Mouse (Mus musculus) T-helper 2 cell (primary cell): ENCODE results near the gene Nova2.

Experiments
- in situ Hi-C: fragments of 300-600 bp; cut with MboI, MseI; formaldehyde crosslinking; loops from one replicate; pipeline ENCODE4 v1.15.1; 2025; ENCODE audit warnings: high pct_unique_total_duplicates

Gene Nova2

GRCm38 (mm10) chr7:19007026-19007977 lies 81.6 kb downstream of the Nova2 start:
- in situ Hi-C loops = loop anchor here (25.0 kb wide), 1 partner anchor 930 kb away; no protein-coding TSS in a partner anchor

DNA sequence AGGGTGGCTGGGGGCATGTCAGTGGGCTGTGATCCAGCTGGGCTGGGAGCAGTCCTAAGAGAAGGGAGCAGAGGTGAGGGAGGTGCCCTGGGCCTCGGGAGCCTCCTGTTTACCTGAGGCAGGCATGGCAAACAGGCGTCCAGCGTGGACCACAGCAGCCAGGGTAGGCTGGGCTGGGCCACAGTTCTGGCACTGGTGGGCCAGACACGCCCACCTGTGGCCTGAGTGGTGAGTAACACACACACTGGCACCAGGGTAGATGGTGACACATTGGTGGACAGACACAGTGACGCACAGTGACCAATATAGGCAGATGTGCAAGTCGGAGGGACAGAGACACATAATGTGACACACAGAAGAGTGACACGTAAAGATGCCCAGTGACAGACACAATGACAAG lies 84.9 kb downstream of the Nova2 start:
- in situ Hi-C loops = loop anchor here (25.0 kb wide), 1 partner anchor 927 kb away; no protein-coding TSS in a partner anchor

DNA sequence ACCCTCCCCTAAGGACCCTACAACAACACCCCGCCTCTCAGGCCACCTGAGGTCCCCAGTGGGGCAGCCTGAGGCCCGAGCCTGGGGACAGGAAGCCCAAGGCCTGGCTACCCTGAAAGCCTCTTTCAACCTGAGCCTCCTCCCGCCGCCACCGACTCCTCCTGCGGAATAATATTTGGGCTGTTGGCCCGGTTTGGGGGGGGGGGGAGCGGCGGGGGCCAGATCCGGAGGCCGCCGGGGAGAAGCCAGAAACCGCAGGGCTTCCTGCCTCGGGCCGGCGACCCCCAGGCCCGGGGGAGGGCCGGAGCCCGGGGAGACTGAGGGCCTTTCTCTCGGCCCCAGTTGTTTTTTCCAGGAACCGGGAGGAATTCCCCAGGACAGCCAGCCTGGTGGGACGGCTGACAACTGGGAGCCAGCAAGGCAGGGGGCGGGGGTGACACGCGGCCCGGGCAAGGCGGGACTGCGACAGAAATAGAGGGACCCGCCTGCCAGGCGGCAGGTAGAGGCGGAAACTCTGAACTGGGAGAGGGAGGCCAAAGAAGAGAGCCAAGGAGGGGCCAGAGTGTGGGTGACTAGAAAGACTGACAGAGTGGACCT lies 86.4 kb downstream of the Nova2 start:
- in situ Hi-C loops = loop anchor here (25.0 kb wide), 1 partner anchor 925 kb away; no protein-coding TSS in a partner anchor

- in situ Hi-C loops = loop anchor here (25.0 kb wide), 1 partner anchor 924 kb away; no protein-coding TSS in a partner anchor
These were observed 87.2 kb downstream of the Nova2 start for GRCm38 (mm10) chr7:19012882-19013281.

GRCm38 (mm10) chr7:19014452-19014851 lies 88.8 kb downstream of the Nova2 start:
- in situ Hi-C loops = loop anchor here (25.0 kb wide), 1 partner anchor 923 kb away; no protein-coding TSS in a partner anchor
